Mouse (Mus musculus): ENCODE data around the gene Sh2d3c.

GRCm38 (mm10) chr2:32740916-32741272, 20.0 kb downstream of the Sh2d3c start, which contains the start of gene 6330409D20Rik:
- TF ChIP-seq CTCF (IDR thresholded peaks at IDR 0.05; ENCODE audit: low read depth) (no peak), EP300 (IDR thresholded peaks at IDR 0.05; ENCODE audit: low read depth) (no peak)
